Mouse (Mus musculus): ENCODE measurements around the gene Hsd3b5. TPM values are rescaled to one million over a fixed set of nuclear protein-coding genes. Genes with fewer than 3 reads are reported as not detected.

Hsd3b5 gene
- polyA plus RNA-seq, 1 experiment from 2014 or later, result not detected

Other genes starting within 250 kb of the Hsd3b5 start
- 7.7 and 9.9 TPM in 2 replicates for gene Zfp697, start 247.8 kb downstream of the Hsd3b5 start, polyA plus RNA-seq (2015; fragmentation: Nextera tagmentation; extraction: Ambion mirVana)
- not detected in 2 replicates for gene Gm4450, start 173.1 kb downstream of the Hsd3b5 start, polyA plus RNA-seq (2015; fragmentation: Nextera tagmentation; extraction: Ambion mirVana)
- not detected in 2 replicates for gene Hsd3b4, start 119.7 kb downstream of the Hsd3b5 start, polyA plus RNA-seq (2015; fragmentation: Nextera tagmentation; extraction: Ambion mirVana)
- not detected in 2 replicates for gene Gm10681, start 41.4 kb downstream of the Hsd3b5 start, polyA plus RNA-seq (2015; fragmentation: Nextera tagmentation; extraction: Ambion mirVana)
- 0.04 TPM in 1 of 2 replicates, not detected in the other for gene Hsd3b2, start 94.3 kb upstream of the Hsd3b5 start, polyA plus RNA-seq (2015; fragmentation: Nextera tagmentation; extraction: Ambion mirVana)
- 0.11 TPM in 1 of 2 replicates, not detected in the other for gene Hsd3b3, start 132.9 kb upstream of the Hsd3b5 start, polyA plus RNA-seq (2015; fragmentation: Nextera tagmentation; extraction: Ambion mirVana)
- gene Hsd3b6, start 184.2 kb upstream of the Hsd3b5 start, polyA plus RNA-seq (2015; fragmentation: Nextera tagmentation; extraction: Ambion mirVana), result 3.0 and 7.1 TPM in 2 replicates
- gene Hsd3b1, start 229.5 kb upstream of the Hsd3b5 start, polyA plus RNA-seq (2015; fragmentation: Nextera tagmentation; extraction: Ambion mirVana), result 0.08 and 1.0 TPM in 2 replicates

All from heart, embryonic 15.5 days (tissue).